Mouse (Mus musculus): Measurements from ENCODE around the gene Kcnd3. TPM values are rescaled to one million over a fixed set of nuclear protein-coding genes. Genes with fewer than 3 reads are reported as not detected.

Kcnd3 gene
- total and polyA plus RNA-seq, 3 experiments, result 0.05 TPM; not detected in 2

GRCm38 (mm10) chr3:105489607-105490006, 37.5 kb downstream of the Kcnd3 start:
- no peaks in the 10 kb centered on the region for H3K36me3 ChIP-seq (replicated peaks)
- no peak overlapping the region for H3K4me3 ChIP-seq (ENCODE audit: low read depth, low read length)
- ATAC-seq (ENCODE audit: extremely low read depth, insufficient number of reproducible peaks, low FRiP score, poor library complexity, severe bottlenecking) (no peak), DNase-seq (ENCODE audit: low spot score) (no peak)
- H3K9me3 ChIP-seq (replicated peaks), result no peaks in the 10 kb centered on the region
- H3K27me3 ChIP-seq (ENCODE audit: insufficient read depth, low read length), result no peaks in the 10 kb centered on the region
- H3K4me1 ChIP-seq (ENCODE audit: insufficient read depth, low read depth, low read length), result no peaks in the 10 kb centered on the region
- TF ChIP-seq POLR2AphosphoS5 (IDR thresholded peaks at IDR 0.05; ENCODE audit: insufficient replicate concordance, low read depth, low read length), result no peak
- no peak for TF ChIP-seq TAL1 (conservative IDR thresholded peaks at IDR 0.05; ENCODE audit: low read depth, low read length)
- TF ChIP-seq GATA2 (IDR thresholded peaks at IDR 0.05; ENCODE audit: borderline replicate concordance, low read depth, low read length), result no peak
- no peak for TF ChIP-seq CTCF (IDR thresholded peaks at IDR 0.05; ENCODE audit: low read depth, low read length)
- TF ChIP-seq GATA1 (IDR thresholded peaks at IDR 0.05; ENCODE audit: borderline replicate concordance, low read length), result no peak

- Histone ChIP-seq H3K9me3 (replicated peaks) (no peaks in the 10 kb centered on the region), H3K36me3 (replicated peaks) (no peaks in the 10 kb centered on the region), H3K4me3 (ENCODE audit: low read depth, low read length) (no peak overlapping the region), H3K27me3 (ENCODE audit: insufficient read depth, low read length) (no peaks in the 10 kb centered on the region), H3K4me1 (ENCODE audit: insufficient read depth, low read depth, low read length) (no peaks in the 10 kb centered on the region)
- TF ChIP-seq GATA1 (IDR thresholded peaks at IDR 0.05; ENCODE audit: borderline replicate concordance, low read length) (no peak), POLR2AphosphoS5 (IDR thresholded peaks at IDR 0.05; ENCODE audit: insufficient replicate concordance, low read depth, low read length) (no peak), CTCF (IDR thresholded peaks at IDR 0.05; ENCODE audit: low read depth, low read length) (no peak), TAL1 (conservative IDR thresholded peaks at IDR 0.05; ENCODE audit: low read depth, low read length) (no peak), GATA2 (IDR thresholded peaks at IDR 0.05; ENCODE audit: borderline replicate concordance, low read depth, low read length) (no peak)
- ATAC-seq (ENCODE audit: extremely low read depth, insufficient number of reproducible peaks, low FRiP score, poor library complexity, severe bottlenecking) (no peak), DNase-seq (ENCODE audit: low spot score) (no peak)
Observed at GRCm38 (mm10) chr3:105494886-105495285, 42.8 kb downstream of the Kcnd3 start.

GRCm38 (mm10) chr3:105496216-105496615, 44.1 kb downstream of the Kcnd3 start:
- H3K36me3 ChIP-seq (replicated peaks), result no peaks in the 10 kb centered on the region
- no peaks in the 10 kb centered on the region for H3K27me3 ChIP-seq (ENCODE audit: insufficient read depth, low read length)
- no peak overlapping the region for H3K4me3 ChIP-seq (ENCODE audit: low read depth, low read length)
- no peaks in the 10 kb centered on the region for H3K9me3 ChIP-seq (replicated peaks)
- DNase-seq (ENCODE audit: low spot score) (no peak), ATAC-seq (ENCODE audit: extremely low read depth, insufficient number of reproducible peaks, low FRiP score, poor library complexity, severe bottlenecking) (no peak)
- H3K4me1 ChIP-seq (ENCODE audit: insufficient read depth, low read depth, low read length), result no peaks in the 10 kb centered on the region
- TF ChIP-seq POLR2AphosphoS5 (IDR thresholded peaks at IDR 0.05; ENCODE audit: insufficient replicate concordance, low read depth, low read length) (no peak), GATA2 (IDR thresholded peaks at IDR 0.05; ENCODE audit: borderline replicate concordance, low read depth, low read length) (no peak), CTCF (IDR thresholded peaks at IDR 0.05; ENCODE audit: low read depth, low read length) (no peak), GATA1 (IDR thresholded peaks at IDR 0.05; ENCODE audit: borderline replicate concordance, low read length) (no peak), TAL1 (conservative IDR thresholded peaks at IDR 0.05; ENCODE audit: low read depth, low read length) (no peak)

GRCm38 (mm10) chr3:105496935-105497334, 44.8 kb downstream of the Kcnd3 start:
- H3K27me3 ChIP-seq (ENCODE audit: insufficient read depth, low read length), result 0 out of 2 replicates have a peak, but pooled peaks cover 3% of the 10 kb centered on the region
- DNase-seq (ENCODE audit: low spot score) (no peak), ATAC-seq (ENCODE audit: extremely low read depth, insufficient number of reproducible peaks, low FRiP score, poor library complexity, severe bottlenecking) (no peak)
- TF ChIP-seq POLR2AphosphoS5 (IDR thresholded peaks at IDR 0.05; ENCODE audit: insufficient replicate concordance, low read depth, low read length) (no peak), TAL1 (conservative IDR thresholded peaks at IDR 0.05; ENCODE audit: low read depth, low read length) (no peak), CTCF (IDR thresholded peaks at IDR 0.05; ENCODE audit: low read depth, low read length) (no peak), GATA1 (IDR thresholded peaks at IDR 0.05; ENCODE audit: borderline replicate concordance, low read length) (no peak), GATA2 (IDR thresholded peaks at IDR 0.05; ENCODE audit: borderline replicate concordance, low read depth, low read length) (no peak)
- no peak overlapping the region for H3K4me3 ChIP-seq (ENCODE audit: low read depth, low read length)
- no peaks in the 10 kb centered on the region for H3K9me3 ChIP-seq (replicated peaks)
- no peaks in the 10 kb centered on the region for H3K36me3 ChIP-seq (replicated peaks)
- no peaks in the 10 kb centered on the region for H3K4me1 ChIP-seq (ENCODE audit: insufficient read depth, low read depth, low read length)

- Histone ChIP-seq H3K27me3 (ENCODE audit: insufficient read depth, low read length) (peaks cover 8% of the 10 kb centered on the region; the same call in 1 of the 2 replicates), H3K36me3 (replicated peaks) (no peaks in the 10 kb centered on the region), H3K4me3 (ENCODE audit: low read depth, low read length) (no peak overlapping the region), H3K9me3 (replicated peaks) (no peaks in the 10 kb centered on the region), H3K4me1 (ENCODE audit: insufficient read depth, low read depth, low read length) (no peaks in the 10 kb centered on the region)
- DNase-seq (ENCODE audit: low spot score) (no peak), ATAC-seq (ENCODE audit: extremely low read depth, insufficient number of reproducible peaks, low FRiP score, poor library complexity, severe bottlenecking) (no peak)
- TF ChIP-seq GATA1 (IDR thresholded peaks at IDR 0.05; ENCODE audit: borderline replicate concordance, low read length) (no peak), POLR2AphosphoS5 (IDR thresholded peaks at IDR 0.05; ENCODE audit: insufficient replicate concordance, low read depth, low read length) (no peak)
Observed at GRCm38 (mm10) chr3:105501071-105501470, 48.9 kb downstream of the Kcnd3 start.

GRCm38 (mm10) chr3:105504272-105504671, 52.1 kb downstream of the Kcnd3 start:
- no peak for ATAC-seq (ENCODE audit: extremely low read depth, insufficient number of reproducible peaks, low FRiP score, poor library complexity, severe bottlenecking)
- peaks cover 8% of the 10 kb centered on the region; the same call in 1 of the 2 replicates for H3K27me3 ChIP-seq (ENCODE audit: insufficient read depth, low read length)
- no peaks in the 10 kb centered on the region for H3K36me3 ChIP-seq (replicated peaks)
- H3K9me3 ChIP-seq (replicated peaks), result no peaks in the 10 kb centered on the region
- no peaks in the 10 kb centered on the region for H3K4me1 ChIP-seq (ENCODE audit: insufficient read depth, low read depth, low read length)
- TF ChIP-seq GATA1 (IDR thresholded peaks at IDR 0.05; ENCODE audit: borderline replicate concordance, low read length), result no peak
- TF ChIP-seq GATA2 (IDR thresholded peaks at IDR 0.05; ENCODE audit: borderline replicate concordance, low read depth, low read length), result no peak
- TF ChIP-seq POLR2AphosphoS5 (IDR thresholded peaks at IDR 0.05; ENCODE audit: insufficient replicate concordance, low read depth, low read length), result no peak
- no peak for TF ChIP-seq CTCF (IDR thresholded peaks at IDR 0.05; ENCODE audit: low read depth, low read length)
- no peak for TF ChIP-seq TAL1 (conservative IDR thresholded peaks at IDR 0.05; ENCODE audit: low read depth, low read length)
- DNase-seq (ENCODE audit: low spot score), result no peak
- H3K4me3 ChIP-seq (ENCODE audit: low read depth, low read length), result no peak overlapping the region
